16 mouse cellular contexts compared by ENCODE assay signal in the genomic region with DNA sequence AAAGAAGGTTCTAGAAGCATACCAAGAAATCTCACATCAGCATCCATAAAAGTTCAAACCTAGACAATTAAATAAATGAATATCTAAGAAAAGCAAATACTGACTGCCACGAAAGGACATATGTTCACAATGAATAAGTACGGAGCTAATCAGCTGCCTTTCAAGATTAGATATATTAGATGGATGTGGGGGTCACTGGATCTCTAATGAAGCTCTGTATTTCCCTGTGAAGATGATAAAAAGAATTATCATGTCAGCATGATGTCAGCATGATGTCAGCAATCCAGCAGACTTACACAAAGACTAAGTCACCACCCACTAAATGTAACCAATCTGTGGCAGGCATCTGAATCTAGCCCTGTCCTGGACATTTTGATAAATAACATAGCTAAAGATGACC.
"Had no signal": no experiment of that assay in that cellular context is flagged by ENCODE, and none has a peak within 500 bp of the region (broad histone marks: within the 10 kb centered on the region; RNA-seq: fewer than 3 reads in every experiment).

No protein-coding gene starts in this region.

- H3K9me3 ChIP-seq: kidney, embryonic 15.5 days; limb, embryonic 10.5 days; limb, embryonic 13.5 days; liver, embryonic 12.5 days; liver, embryonic 15.5 days; lung, embryonic 15.5 days; megakaryocyte, embryonic 14.5 days; midbrain, embryonic 10.5 days; midbrain, embryonic 13.5 days had no signal

- DNase-seq: kidney, postnatal 10 days; kidney, postnatal 36 days; liver; lung, adult 18-20 months; lung, postnatal 36 days; thymus, adult 18-20 months; thymus, postnatal 36 days had no signal

- H3K4me3 ChIP-seq: kidney, embryonic 15.5 days; limb, embryonic 10.5 days; limb, embryonic 13.5 days; liver, embryonic 12.5 days; liver, embryonic 15.5 days; lung, embryonic 15.5 days; megakaryocyte, embryonic 14.5 days; midbrain, embryonic 10.5 days; midbrain, embryonic 13.5 days had no signal

- H3K27me3 ChIP-seq: kidney, embryonic 15.5 days; limb, embryonic 13.5 days; liver, embryonic 12.5 days; liver, embryonic 15.5 days; lung, embryonic 15.5 days; megakaryocyte, embryonic 14.5 days; midbrain, embryonic 13.5 days had no signal

- H3K27ac ChIP-seq: limb, embryonic 10.5 days; limb, embryonic 13.5 days; liver, embryonic 12.5 days; liver, embryonic 15.5 days; midbrain, embryonic 10.5 days had no signal

- H3K4me2 ChIP-seq: kidney, embryonic 15.5 days; limb, embryonic 13.5 days; liver, embryonic 12.5 days; liver, embryonic 15.5 days; lung, embryonic 15.5 days; midbrain, embryonic 13.5 days had no signal

- H3K36me3 ChIP-seq: kidney, embryonic 15.5 days; limb, embryonic 10.5 days; limb, embryonic 13.5 days; liver, embryonic 12.5 days; liver, embryonic 15.5 days; lung, embryonic 15.5 days; midbrain, embryonic 10.5 days had no signal

- ATAC-seq: liver, embryonic 12.5 days; midbrain, embryonic 13.5 days had no signal

- H3K9ac ChIP-seq: kidney, embryonic 15.5 days; limb, embryonic 13.5 days; liver, embryonic 12.5 days; liver, embryonic 15.5 days; lung, embryonic 15.5 days; midbrain, embryonic 13.5 days had no signal
